Mouse (Mus musculus) erythroblast, embryonic 14.5 days (primary cell): ENCODE results near the gene Etfdh. TPM values are rescaled to one million over a fixed set of nuclear protein-coding genes. Genes with fewer than 3 reads are reported as not detected.

Experiments
- H3K27me3 ChIP-seq: 2 replicates; pipeline ENCODE4 v1.6.1; 2012; ENCODE audit warnings: inconsistent platforms; ENCODE audit not compliant: control insufficient read depth
- H3K36me3 ChIP-seq: 2 replicates; pipeline ENCODE4 v1.6.1; 2012; ENCODE audit warnings: mild to moderate bottlenecking, inconsistent platforms; ENCODE audit not compliant: control insufficient read depth
- H3K4me1 ChIP-seq: 2 replicates; pipeline ENCODE4 v1.6.1; 2012; ENCODE audit warnings: inconsistent platforms; ENCODE audit not compliant: control insufficient read depth
- H3K4me3 ChIP-seq: replicated peaks from 2 replicates; pipeline ENCODE3; 2012; ENCODE audit warnings: moderate library complexity, mild to moderate bottlenecking, inconsistent platforms
- H3K9me3 ChIP-seq: 2 replicates; pipeline ENCODE4 v1.6.1; 2012; ENCODE audit warnings: low read length, inconsistent platforms, mixed read lengths; ENCODE audit not compliant: control insufficient read depth
- GATA1 ChIP-seq: IDR thresholded peaks from 2 replicates; pipeline ENCODE4 v1.6.1; 2012; ENCODE audit warnings: low read length, inconsistent platforms, mixed read lengths
- TAL1 ChIP-seq: IDR thresholded peaks from 3 replicates; pipeline ENCODE4 v1.6.1; 2012; ENCODE audit warnings: low read length, inconsistent platforms, mixed read lengths
- polyA plus RNA-seq: library from polyadenylated mRNA; stranded (reverse); fragments of >175 nt; gene quantifications from 2 replicates; pipeline ENCODE4 v1.2.3, GENCODE M21; 2012

Etfdh gene
- polyA plus RNA-seq: 0.95 and 1.1 TPM in 2 replicates

DNA sequence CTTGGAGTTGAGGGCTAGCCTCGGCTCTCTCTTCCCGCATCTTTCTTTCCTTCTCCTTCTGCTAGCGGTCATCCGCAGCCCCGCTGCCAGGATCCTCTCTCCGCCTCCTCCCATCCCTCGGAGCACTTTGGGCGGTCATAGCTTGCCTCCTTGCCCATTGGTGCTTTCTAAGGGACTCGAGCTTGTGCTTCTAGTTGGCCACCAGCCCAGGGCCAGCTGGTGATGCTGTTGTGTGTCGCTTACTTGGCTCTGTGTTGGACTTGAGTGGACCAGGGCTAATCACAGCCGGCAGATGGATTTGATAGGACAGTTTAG lies at the start of gene Etfdh:
Gene Etfdh (minus strand): TSS at position 85 of the 315 bp plus-strand sequence.
- H3K4me1 ChIP-seq: peaks cover 26% of the 10 kb centered on the region
- H3K36me3 ChIP-seq: peaks cover 31% of the 10 kb centered on the region
- H3K9me3 ChIP-seq: peaks cover 7% of the 10 kb centered on the region
- H3K27me3 ChIP-seq: no peaks in the 10 kb centered on the region
- no peak for TF ChIP-seq GATA1
- no peak for TF ChIP-seq TAL1
- H3K4me3 ChIP-seq: peak within 1 kb of the TSS; percentile 82

DNA sequence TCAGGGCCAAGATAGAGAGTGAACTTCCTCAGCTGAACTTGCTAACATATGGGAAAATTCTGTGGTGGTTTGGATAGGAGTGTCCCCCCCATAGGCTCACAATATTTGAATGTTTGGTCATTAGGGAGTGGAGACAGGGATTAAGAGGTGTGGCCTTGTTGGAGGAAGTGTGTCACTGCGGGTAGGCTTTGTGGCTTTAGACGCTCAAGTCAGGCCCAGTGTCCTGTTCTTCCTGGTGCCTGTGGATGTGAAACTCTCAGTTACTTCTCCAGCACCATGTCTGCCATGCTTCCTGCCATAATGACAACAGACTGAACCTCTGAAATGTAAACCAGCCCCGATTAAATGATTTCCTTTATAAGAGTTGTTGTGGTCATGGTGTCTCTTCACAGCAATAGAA lies 47.1 kb upstream of the Etfdh start:
- no peaks in the 10 kb centered on the region for H3K9me3 ChIP-seq
- peaks cover 5% of the 10 kb centered on the region; the same call in 1 of the 2 replicates for H3K4me1 ChIP-seq
- H3K36me3 ChIP-seq: no peaks in the 10 kb centered on the region
- no peak overlapping the region for H3K4me3 ChIP-seq
- no peaks in the 10 kb centered on the region for H3K27me3 ChIP-seq
- TF ChIP-seq TAL1: no peak
- no peak for TF ChIP-seq GATA1

DNA sequence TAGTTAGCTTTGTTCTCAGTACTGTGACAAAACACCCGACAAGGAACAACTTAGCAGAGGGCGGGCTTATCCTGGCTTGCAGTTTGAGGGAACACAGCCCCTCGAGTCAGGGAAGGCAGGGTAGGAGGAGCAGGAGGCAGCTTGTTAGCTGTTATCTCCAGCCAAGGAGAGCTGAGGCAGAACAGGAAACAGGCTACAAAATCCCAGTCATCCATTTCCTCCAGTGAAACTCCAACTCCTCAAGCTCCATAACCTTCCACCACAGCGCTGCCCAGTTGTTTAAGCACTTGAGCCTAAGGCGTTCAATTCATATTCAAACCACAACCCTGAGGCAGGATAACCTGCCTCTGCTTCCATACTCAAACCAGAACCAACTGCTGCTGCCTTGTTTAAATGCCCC lies 45.3 kb upstream of the Etfdh start:
- peaks cover 5% of the 10 kb centered on the region; the same call in 1 of the 2 replicates for H3K4me1 ChIP-seq
- no peak overlapping the region for H3K4me3 ChIP-seq
- H3K36me3 ChIP-seq: no peaks in the 10 kb centered on the region
- no peaks in the 10 kb centered on the region for H3K27me3 ChIP-seq
- no peaks in the 10 kb centered on the region for H3K9me3 ChIP-seq
- no peak for TF ChIP-seq TAL1

DNA sequence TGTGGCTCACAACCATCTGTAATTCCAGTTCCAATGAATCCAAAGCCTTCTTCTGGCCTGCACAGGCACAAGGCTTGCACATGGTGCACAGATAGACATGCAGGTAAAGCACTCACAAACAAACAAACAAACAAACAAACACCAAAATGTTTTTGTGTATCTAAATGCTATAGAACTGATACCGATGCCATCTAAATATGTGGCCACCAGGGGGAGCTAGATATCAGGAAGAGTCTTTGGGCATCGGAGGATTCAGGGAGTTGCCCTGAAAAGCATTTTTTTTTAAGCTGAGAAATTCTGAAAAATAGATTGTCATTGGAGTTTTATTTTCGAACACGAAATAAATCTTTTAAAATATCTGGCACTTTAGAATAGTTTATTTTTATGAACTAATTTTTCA lies 43.8 kb upstream of the Etfdh start:
- Histone ChIP-seq H3K4me1 (peaks cover 5% of the 10 kb centered on the region; the same call in 1 of the 2 replicates), H3K27me3 (no peaks in the 10 kb centered on the region), H3K36me3 (no peaks in the 10 kb centered on the region), H3K4me3 (no peak overlapping the region), H3K9me3 (no peaks in the 10 kb centered on the region)
- TF ChIP-seq GATA1 (no peak), TAL1 (no peak)

DNA sequence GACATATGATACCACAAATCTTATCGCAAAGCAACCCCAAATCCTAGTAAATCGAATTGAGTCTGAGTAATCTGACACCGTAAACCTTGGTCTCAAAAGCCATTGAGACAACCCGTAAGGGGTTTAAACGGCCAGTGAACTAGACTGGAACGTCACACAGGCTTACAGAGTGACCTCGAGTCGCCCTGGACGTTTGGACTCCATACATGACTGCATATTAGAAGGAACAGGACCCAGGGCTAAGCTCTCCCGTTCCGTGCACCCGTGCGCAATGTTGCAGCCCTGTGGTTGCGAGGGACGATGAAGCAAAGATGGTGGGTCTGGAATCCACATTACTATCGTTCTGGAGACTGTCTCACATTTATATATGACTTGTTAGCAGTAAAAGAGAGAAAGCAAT lies 42.9 kb upstream of the Etfdh start:
- H3K27me3 ChIP-seq: no peaks in the 10 kb centered on the region
- H3K9me3 ChIP-seq: no peaks in the 10 kb centered on the region
- no peak for TF ChIP-seq GATA1
- no peak for TF ChIP-seq TAL1
- H3K4me1 ChIP-seq: peaks cover 5% of the 10 kb centered on the region; the same call in 1 of the 2 replicates
- H3K4me3 ChIP-seq: no peak overlapping the region
- H3K36me3 ChIP-seq: no peaks in the 10 kb centered on the region

DNA sequence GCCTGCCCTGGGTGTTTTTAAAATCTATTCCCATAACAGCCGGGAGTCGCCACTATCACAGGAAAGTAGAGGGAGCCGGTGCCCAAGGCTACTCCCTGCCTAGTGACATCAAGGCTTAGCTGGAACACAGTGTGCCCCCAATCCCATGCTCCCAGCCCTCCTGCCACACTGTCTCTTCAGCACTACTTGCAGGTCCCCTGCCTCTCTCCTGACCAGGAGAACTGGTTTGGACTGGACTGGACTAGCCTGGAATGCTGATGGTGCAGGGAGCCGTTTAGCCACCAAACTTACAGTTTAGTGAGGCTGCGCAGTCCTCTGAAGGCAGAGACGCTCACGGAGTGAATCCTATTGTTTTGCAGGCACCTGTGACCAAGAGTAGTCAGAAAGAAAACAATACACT lies 41.3 kb upstream of the Etfdh start:
- Histone ChIP-seq H3K27me3 (no peaks in the 10 kb centered on the region), H3K4me1 (peaks cover 5% of the 10 kb centered on the region; the same call in 1 of the 2 replicates), H3K9me3 (no peaks in the 10 kb centered on the region), H3K4me3 (no peak overlapping the region), H3K36me3 (no peaks in the 10 kb centered on the region)
- no peak for TF ChIP-seq GATA1
- no peak for TF ChIP-seq TAL1

DNA sequence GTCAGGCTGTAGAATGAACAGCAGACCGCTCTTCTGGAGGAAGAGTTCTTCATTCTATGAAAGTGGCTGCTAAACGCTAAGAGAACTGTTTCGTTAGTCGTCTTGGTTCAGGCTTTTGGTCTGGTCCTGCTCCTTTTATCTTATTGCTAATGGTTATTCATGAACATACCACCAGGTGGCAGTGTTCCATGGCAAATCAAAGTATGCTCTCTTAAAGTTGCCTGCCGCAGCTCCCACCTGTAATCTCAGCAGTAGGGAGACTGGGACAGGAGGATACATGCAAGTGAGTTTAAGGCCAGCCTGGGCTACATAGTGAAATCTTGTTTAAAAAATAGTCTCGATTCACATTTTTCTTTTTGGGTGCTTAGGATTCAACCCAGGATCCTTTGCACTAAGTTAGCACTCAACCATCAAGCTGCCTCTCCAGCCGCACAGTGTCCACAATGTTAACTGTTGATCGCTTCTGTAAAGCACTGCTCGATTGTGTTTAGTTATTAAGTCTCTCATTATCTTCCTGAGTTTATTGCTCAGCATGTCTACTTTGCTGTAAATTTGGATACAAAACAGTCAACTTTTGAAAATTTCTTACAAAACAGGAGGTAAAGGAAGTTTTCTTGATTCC lies 35.6 kb upstream of the Etfdh start:
- H3K36me3 ChIP-seq: no peaks in the 10 kb centered on the region
- H3K4me3 ChIP-seq: no peak overlapping the region
- no peaks in the 10 kb centered on the region; the same call in 1 of the 2 replicates for H3K27me3 ChIP-seq
- no peaks in the 10 kb centered on the region for H3K4me1 ChIP-seq
- TF ChIP-seq GATA1: no peak
- no peak for TF ChIP-seq TAL1
- H3K9me3 ChIP-seq: no peaks in the 10 kb centered on the region

DNA sequence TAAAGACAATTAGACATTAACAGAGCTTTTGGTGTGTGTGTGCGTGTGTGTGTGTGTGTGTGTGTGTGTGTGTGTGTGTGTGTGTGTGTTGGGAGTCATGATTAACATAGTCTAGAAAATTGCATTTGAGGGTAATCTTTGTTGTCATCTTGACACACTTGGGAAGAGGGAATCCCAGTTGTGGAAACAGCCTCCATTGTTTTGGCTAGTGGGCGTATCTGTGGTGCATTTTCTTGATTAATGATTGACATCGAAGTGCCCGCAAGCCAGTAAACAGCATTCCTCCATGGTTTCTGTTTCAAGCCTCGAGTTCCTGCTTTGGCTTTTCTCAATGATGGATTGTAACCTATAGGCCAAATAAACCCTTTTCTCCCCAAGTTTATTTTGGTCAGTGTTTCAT lies 27.4 kb upstream of the Etfdh start:
- no peaks in the 10 kb centered on the region for H3K9me3 ChIP-seq
- TF ChIP-seq TAL1: no peak
- TF ChIP-seq GATA1: no peak
- H3K36me3 ChIP-seq: no peaks in the 10 kb centered on the region

DNA sequence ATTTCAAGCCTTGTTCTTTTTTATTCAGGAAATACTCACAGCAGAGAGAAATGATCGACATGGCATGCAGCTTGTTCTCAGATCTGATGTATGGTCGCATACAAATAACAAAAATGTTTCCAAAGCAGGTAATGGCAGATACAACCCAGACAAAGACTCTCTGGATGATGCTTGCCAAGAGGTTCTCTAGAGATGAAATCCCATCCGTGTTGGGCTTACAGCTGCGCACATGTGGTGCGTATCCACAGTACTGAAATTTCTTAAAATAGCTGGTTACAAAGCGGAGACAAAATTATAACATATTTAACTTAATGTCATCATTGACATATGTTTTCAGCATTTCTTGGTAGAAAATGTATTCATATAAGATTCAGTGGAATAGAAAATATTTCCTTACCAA lies 22.8 kb upstream of the Etfdh start:
- no peaks in the 10 kb centered on the region for H3K4me1 ChIP-seq
- TF ChIP-seq GATA1: no peak
- no peak for TF ChIP-seq TAL1
- no peaks in the 10 kb centered on the region for H3K9me3 ChIP-seq
- H3K27me3 ChIP-seq: peaks cover 2% of the 10 kb centered on the region
- no peak overlapping the region for H3K4me3 ChIP-seq
- no peaks in the 10 kb centered on the region for H3K36me3 ChIP-seq

More for the DNA sequence above, 27.4 kb upstream of the Etfdh start:
- Histone ChIP-seq H3K4me3 (no peak overlapping the region), H3K27me3 (no peaks in the 10 kb centered on the region; the same call in 1 of the 2 replicates), H3K4me1 (no peaks in the 10 kb centered on the region)
